Mouse (Mus musculus): ENCODE data around the gene Gm4871.

Gene Gm4871

DNA sequence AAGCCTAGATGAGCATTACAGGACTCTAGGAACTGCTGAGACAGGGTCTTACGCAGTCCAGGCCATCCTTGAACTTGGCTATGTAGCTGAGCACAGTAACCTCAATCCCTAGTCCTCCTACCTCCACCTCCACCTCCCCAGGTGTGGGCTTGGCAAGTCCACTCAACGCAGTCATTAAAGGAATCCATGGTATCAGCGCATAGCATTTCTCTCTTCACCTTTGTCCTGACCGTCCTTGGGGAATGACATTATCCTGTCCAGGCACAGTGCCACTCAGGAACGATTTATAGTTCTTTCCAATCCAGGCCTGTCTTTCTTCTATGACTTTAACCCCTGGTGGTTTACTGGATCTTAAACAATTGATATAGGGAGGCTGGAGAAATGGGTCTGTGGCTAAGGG lies 42.1 kb downstream of the Gm4871 start:
- DNase-seq (ENCODE audit: low read depth, low spot score): no peak

DNA sequence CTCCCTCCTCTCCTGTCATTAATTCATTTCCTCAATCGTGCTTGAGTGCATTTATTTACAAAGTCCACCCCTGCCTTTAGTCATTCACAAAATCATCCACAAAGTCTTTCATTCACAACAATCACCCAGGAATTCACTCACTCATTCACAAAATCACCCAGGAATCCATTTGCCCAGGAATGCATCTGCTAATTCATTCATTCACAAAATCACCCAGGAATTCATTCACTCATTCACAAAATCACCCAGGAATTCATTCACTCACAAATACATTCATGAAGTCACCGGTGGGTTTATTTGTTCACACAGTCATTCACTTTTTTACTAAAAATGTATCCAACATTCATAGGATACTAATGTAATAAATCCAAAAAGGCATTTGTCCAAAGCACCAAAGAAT lies 42.5 kb downstream of the Gm4871 start:
- no peak for DNase-seq (ENCODE audit: low read depth, low spot score)

DNA sequence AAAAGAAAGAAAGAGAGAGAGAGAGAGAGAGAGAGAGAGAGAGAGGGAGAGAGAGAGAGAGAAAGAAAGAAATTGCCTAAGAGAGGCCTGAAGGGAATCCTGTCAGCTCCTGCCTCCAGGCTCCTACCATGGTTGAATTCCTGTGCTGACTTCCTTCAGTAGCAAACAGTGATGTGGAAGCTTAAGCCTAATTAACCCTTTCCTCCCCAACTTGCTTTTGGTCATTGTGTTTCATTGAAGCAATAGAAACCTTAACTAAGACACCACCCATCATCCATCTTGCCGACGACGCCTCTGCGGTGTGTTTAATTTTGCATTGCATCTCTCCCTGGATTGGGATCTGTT lies 43.5 kb downstream of the Gm4871 start:
- DNase-seq (ENCODE audit: low read depth, low spot score): no peak

DNA sequence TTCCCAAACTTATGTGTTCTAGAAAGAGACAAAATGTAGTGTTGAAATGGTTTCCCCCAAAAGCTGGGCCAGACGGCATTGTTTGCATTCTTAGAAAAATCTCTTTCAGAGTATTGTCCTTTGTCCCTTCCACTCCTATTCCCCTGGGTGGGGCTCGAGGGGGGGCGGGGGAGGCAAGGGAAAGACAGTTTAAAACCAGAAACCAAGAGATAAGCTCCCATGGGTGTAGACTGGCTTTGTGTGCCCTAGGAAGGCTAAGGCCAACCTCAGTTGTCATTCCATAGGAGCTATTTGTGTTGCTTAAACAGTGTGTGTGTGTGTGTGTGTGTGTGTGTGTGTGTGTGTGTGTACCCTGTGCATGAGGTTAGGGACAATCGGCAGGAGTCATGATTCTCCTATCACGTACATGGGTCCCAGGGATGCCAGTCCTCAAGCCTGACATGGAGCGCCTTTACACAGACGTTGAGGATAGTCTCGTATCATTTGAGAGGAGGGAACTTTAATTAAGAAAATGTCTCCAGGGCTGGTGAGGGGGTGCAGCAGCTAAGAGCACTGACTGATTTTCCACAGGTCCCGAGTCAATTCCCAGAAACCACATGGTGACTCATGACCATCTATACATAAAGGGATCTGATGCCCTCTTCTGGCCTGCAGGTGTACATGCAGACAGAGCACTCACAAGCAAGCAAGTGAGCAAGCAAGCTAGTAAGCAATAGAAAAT lies 44.1 kb downstream of the Gm4871 start:
- peak; percentile 96 for DNase-seq (ENCODE audit: low read depth, low spot score)

DNA sequence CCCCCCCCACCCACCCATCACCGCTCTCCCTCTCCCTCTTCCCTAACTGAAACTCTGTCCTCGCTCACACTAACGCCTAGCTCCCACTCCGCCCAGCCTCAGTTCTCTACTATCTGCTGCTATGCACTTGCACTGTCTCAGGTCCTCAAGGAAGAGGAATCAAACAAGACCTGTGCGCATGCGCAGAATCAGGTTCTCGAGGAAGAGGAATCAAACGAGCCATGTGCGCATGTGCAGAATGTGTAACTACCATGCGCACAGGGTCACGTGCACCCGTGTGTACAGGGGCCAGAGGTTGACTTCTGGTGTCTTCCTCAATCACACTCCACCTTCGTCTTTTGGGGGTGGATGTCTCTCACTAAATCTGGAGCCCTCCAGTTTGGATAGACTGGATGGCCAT lies 45.0 kb downstream of the Gm4871 start:
- DNase-seq (ENCODE audit: low read depth, low spot score): no peak

DNA sequence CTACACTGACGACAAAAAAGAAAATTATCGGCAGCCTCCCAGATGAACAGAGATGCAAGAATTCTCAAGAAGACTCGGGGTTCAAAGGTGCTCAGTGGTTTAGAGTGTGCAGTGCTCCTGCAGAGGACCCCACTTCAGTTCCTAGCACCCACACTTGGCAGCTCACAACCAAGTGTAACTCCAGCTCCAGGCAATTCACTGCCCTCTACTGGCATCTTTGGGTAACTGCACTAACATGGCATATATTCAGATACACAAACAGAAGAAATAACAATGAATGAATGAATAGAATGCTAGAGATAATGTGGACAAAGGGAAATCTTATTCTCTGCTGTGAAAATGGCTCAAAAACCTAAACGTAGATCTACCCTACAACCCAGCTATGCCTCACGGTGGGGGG lies 47.7 kb downstream of the Gm4871 start:
- no peak for DNase-seq (ENCODE audit: low read depth, low spot score)

DNA sequence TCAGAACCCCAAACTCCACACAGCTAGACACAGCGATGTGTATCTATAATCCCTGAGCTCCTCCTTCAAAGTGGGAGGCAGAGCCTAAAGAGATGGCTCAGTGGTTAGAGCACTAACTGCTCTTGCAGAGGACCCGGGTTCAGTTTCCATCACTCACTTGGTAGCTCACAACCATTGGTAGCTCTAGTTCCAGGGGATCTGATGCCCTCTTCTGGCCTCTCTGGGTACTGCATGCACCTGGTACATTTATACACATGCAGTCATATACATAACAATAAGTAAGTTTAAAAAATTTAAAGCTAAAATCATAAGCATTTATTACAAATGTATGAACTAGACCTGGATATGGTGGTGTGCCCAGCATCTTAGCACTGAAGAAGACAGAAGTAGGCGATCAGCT lies 49.3 kb downstream of the Gm4871 start:
- DNase-seq (ENCODE audit: low read depth, low spot score): peak; percentile 32
